Mouse (Mus musculus) liver, adult (tissue): ENCODE measurements around the gene Tcea2.

Source experiments
- GATA4 ChIP-seq: IDR thresholded peaks from 2 replicates; pipeline ENCODE4 v1.6.1; 2014; ENCODE audit warnings: mild to moderate bottlenecking, low read length; ENCODE audit not compliant: insufficient replicate concordance

The Tcea2 gene

DNA sequence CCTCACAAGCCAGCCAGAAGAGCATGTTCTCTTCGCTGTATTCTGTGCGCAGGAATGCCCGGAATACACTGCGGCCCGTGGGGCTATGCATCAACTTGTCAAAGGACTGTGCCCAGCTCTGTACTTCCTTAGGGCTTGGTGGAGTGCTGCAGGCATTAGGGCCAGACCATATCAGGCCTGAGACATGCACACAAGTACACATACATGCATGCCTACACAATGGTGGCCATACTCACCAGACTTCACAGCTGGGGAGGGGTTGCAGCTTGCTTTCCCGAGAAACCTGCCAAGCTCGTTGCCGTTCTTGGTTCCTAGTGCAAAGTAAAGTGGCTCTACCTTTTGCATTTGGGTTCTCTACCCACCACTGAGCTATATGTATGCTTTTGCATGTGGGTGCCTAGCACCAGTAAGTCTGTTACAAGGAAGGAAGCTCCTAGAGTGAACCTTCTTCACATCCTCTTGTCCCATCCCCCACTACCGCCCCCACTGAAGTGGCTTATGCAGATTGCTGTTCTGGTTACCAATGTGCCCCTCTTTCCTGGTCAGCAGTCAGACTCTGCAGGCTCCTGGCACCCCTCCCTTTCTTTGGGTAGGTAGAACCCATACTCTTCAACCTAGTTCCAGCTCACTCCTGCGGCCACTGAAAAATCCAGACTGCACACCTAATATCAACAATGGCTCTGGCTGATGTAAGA, 9.5 kb downstream of the Tcea2 start:
- no peak for TF ChIP-seq GATA4

DNA sequence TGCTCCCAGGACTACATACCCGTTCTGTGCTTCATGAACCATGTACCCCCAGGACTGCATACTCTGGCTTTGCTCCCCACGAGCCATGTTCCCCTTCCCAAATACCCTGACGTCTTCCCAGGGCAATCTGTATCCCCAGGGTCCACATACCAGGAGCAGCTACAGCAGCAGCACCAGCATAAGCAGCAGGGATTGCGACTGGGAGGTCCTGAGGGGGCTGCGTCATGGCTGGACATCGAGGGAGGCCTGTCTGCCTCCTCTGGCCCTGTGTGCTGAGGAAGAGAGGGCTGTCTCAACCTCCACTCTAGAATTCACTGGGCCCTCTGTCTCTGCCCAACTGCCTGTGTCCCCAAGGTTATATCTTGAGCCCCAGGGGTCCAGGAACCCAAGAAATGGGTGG, 11.0 kb downstream of the Tcea2 start:
- no peak for TF ChIP-seq GATA4

DNA sequence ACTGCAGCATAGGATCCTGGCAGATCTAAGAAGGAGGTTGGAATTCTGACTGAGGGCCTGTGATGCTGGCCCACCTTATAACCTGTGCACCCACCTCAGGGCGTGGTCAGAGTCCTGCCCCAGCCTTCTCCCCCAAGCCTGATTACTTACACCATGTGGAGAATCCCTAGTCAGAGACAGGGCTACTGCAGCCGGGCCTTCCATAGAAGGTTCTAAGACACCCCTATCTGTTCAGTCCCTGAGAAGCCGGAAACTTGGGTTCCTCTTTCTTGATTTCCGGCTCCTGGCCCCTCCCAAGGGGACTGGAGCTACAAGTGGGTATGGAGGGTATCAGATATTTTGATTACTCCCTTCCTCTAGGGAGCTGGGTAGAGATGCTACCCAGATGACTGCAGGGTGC, 11.5 kb downstream of the Tcea2 start:
- TF ChIP-seq GATA4, result no peak

DNA sequence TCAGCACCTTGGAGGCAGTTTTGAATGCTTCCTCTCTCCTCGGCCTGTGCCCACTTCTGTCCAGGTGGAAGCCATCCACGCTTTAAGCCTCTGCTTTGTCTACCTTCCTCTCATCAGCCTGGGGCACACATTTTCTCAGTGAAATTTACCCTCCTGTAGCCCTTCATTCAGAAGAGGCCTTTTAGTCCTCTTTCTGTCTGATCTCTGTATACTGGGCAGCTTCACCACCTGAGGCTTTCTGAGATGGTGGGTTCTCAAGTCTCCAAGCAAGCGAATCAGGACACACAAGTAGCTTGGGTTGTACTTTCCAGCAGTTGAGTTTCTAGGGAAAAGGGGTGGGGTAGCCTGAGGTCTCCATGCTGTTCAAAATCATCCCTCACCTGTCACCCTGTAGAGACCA, 12.2 kb downstream of the Tcea2 start:
- no peak for TF ChIP-seq GATA4

DNA sequence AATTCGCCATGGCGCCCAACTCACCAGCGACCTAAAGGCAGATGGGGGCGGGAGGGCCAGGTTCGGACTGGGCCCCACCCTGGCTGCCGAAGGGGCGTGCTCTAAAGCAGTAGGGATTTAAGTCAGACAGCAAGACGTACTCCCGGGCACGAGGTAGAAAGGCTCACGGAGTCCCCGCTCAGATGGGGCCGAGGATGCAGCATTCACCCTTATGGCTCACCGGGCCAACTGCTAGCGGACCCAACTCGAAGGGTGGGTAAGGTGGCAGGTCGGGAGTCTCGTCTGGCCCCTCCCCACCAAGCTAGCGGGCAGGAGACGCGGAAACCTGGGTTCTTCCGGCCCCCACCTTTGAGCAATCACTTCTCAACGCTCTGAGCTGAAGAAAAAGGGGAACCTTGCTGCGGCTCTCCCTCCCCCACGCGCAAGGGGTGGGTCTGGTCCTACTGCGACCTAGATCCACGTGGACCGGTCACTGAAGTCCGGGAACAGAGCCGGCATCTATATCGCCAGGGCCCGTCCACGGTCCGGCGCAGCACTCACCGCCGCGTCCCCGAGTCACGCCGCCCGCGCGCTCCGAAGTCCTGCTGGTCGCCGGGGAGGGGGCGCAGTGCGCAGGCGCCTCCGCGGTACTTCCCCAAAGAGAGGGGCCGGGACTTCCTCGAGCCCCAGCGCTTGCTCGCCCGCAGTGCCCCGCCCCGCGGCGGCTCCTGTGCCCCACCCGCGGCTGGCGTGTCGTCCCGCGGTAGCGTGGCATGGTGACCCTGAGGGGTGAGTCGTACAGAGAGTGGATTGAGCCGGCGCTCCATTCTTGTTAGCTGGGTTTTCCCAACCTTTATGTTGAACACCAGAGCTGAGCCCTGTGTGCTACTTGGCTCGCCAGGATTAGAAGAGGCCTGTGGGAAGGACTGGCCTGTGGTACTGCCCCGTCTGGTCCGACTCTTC, 13.5 kb downstream of the Tcea2 start, which contains the start of gene Rgs19:
Rgs19 (minus strand) TSS at position 639 of the 942 bp plus-strand sequence.
- TF ChIP-seq GATA4, result no peak

DNA sequence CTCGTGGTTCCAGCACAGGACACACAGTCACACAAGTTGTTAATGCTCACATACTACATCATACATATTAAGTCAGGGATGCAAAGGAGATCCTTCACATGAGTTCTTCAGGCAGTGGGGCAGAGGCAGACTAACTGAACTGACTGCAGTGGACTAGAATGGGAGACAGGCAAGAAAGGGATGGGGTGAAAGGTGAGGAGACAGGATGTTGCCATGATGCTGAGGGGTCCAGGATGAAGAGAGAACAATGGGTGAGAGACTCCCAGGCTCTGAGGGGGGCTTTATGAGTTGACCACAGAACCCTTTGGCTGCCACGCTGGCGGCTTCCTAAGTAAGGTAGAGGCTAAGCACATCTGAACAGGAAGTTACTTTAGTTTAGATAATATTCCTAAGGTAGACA, 14.5 kb downstream of the Tcea2 start:
- no peak for TF ChIP-seq GATA4

DNA sequence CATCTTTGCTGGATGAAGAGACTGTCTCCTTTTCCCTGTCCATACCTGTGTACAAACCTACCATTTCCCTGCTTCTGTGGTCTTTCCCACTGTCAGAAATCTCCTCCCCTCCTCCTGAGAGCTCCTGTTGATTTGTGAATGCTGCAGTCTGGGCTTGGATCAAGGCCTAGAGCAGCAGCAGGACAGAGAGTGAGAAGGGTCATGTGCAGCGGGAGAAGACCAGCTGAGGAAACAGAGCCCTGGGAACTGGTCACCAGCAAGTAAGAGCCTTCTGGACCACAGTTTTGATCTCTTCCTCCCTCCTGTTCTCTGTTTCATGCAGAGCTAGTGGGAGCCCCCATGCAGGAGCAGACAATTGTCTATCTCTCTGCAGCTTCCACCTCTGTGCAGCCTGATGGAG, 15.7 kb downstream of the Tcea2 start:
- TF ChIP-seq GATA4, result no peak

DNA sequence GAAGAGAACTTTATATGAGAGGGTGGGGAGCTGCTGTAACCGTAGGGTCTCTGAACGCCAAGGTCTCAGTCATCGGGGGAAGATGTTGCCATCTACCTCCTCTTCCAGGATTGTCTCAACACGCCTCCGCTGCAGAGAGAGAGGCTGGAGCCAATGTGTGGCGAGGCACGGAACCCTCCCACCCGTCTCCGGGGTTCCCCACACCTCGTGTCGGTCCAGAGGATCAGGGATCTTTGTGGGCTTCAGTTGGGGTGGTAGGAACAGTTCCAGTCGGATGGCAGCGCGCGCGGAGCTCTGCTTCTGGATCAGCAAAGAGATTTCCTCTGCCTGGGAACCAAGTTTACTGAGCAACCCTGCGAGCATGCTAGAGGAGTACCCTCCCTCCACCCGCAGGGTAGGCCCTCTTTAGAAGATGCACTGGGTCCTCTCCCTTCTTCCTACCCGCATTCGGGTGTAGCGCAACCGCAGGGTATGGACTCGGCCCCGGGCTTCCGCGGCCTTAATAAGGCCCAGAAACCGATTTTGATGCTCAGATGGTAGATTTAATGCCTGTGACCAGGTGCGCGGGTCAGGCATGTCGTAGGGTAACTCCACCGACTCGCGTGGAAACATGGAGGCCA, 16.8 kb downstream of the Tcea2 start:
- TF ChIP-seq GATA4, result no peak

DNA sequence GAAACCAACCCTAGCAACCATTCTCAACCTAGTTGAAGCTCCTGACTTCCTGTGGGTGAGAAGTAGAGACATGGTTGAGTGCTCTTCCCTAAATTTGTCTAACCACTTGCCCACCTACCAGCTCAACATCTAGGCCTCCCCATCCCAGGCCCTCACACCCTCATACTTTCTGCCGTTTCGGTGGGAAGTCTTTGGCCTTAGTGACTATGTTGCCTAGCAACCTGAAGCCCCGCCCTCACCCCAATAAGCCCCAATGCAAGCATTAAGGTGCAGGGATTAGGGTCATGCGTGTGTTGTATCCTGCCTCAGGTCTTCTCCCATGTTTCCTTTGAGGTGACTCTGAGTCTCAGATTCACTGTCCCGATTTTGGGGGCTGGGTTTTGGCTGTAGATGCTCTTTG, 18.1 kb downstream of the Tcea2 start, which contains the start of gene Lkaaear1:
Lkaaear1 (minus strand) TSS at position 202 of the 400 bp plus-strand sequence.
- no peak for TF ChIP-seq GATA4

DNA sequence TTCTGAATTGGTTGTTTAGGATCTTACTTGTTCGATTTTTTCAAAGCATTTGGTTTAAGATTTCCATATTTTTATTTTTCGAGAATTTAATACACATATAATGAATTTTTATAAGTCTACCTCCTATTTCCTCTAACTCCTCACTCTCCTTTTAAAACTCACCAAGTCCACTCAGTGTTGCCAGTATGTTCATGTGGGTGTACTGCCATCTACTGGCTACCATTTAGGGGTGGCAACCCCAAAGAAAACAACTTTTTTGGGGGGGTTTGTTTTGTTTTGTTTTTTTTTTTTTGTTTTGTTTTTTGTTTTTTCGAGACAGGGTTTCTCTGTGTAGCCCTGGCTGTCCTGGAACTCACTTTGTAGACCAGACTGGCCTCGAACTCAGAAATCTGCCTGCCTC, 26.6 kb downstream of the Tcea2 start:
- no peak for TF ChIP-seq GATA4

DNA sequence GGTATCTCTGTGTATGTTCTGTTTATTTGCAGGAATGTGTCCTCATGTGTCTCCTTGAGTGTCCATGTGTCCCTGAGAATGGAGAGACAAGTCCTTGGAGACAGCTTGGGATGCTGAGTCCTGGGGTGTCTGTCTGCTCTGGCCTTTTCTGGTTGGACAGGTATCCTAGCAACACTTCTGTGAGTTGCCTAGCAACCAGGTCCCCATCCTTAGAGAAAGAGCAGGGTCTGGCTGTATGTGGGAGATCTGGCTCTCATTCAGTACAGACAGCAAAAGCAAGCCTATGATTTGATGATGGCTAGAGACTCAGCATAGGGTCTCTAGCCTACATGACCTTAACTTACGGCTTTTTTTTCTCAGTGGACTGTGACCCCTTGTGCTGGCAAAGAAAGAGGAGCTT, 33.6 kb downstream of the Tcea2 start:
- TF ChIP-seq GATA4, result no peak

DNA sequence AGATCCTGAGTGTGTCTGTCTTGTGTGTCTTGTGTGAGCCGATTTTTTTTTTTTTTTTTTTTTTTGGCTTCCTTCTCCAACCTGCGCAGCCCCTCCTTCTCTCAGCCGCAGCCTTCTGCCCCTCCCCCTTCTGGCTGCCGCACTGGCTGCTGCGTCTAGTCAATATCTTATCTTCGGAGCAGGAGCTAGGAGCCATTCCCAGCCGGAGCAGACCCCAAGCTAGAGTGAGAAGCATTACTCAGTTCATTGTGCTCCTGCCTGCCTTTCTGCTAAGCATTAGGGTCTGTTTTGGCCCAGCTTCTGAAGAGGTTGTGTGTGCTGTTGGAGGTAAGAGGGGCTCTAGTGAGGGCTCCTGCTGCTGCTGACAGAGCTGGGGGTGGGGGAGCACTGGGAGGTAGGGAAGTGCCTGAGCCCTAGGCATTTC, 34.8 kb downstream of the Tcea2 start, which contains the start of gene Oprl1:
Oprl1 (plus strand) TSS at position 114 of the 424 bp plus-strand sequence.
- TF ChIP-seq GATA4, result no peak

DNA sequence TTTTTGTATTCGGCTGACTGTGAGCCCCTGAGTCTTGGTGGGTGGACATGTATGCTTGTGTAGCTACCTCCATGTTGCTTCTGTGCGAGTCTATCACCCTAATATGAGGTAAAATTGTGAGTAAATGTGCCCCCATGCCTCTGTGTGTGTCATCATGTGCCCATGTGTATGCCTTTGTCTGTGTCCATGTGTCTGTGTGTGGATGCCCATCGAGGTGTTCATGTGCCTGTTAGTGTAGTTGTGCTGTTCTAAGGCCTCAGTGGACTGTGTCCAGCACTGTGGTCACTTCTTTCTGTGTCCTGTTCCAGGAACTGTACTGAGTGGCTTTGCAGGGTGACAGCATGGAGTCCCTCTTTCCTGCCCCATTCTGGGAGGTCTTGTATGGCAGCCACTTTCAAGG, 35.3 kb downstream of the Tcea2 start:
- no peak for TF ChIP-seq GATA4

DNA sequence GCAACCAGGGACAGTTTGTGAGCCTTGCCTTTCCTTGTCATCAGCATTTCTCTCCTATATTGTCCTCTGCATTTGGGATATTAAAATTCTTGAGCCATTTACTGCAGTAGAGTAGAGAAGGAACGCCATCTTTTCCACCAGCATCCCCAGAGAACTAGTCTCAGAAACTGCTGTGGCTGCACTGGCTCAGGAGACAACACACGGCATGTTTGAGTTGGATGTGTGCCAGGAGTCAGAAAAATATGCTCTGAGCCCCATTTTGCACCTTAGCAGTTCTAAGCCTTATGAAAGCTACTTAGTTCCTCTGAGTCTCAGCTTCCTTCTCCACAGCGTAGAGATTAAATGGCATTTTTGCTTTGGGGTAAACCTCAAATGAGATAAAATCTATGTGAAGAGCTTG, 36.9 kb downstream of the Tcea2 start:
- no peak for TF ChIP-seq GATA4

DNA sequence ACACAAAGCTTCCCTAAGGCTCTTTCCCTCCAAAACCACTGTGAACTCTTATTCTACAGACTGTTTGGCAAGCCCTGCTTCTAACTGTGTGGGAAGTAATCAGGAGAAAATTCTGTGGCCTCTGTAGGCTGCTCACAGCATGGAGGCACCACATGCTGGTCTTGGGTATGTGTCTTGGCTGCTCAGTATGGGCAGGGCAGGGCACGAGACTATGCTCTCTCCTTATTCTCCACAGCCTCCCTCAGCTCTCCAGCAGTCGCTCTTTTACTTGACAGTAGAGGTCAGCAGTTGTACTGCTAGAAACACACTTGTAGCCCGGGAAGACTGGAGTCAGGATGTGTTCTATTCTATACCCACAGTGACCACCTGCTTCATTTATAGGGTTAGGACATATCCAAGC, 40.0 kb downstream of the Tcea2 start:
- no peak for TF ChIP-seq GATA4

DNA sequence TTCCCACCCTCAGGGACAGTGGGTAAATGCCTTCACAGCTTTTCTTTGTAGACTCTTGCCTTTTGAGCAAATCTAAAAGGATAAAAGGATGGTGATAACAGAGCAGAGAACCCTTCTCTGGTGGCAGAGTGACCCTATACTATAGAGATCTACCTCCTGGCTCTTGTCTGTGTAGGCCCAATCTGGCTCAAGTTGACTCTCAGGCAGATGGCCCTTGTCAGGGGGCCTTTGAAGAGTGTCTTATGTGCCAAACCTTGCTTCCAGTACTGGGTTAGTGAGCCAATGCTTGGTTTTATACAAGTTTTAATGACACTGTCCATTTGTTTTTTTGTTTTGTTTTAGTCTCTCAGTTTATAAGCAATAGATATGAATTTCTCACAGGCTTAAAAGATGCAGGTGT, 41.1 kb downstream of the Tcea2 start:
- no peak for TF ChIP-seq GATA4
